Mouse (Mus musculus): ENCODE measurements around the gene Slc23a2. TPM values are rescaled to one million over a fixed set of nuclear protein-coding genes. Genes with fewer than 3 reads are reported as not detected.
A peak's percentile ranks its signal among the peaks of the same experiment; 100 is the strongest.

The Slc23a2 gene
- polyA plus RNA-seq, 1 experiment from 2014 or later: 7.8 TPM

DNA sequence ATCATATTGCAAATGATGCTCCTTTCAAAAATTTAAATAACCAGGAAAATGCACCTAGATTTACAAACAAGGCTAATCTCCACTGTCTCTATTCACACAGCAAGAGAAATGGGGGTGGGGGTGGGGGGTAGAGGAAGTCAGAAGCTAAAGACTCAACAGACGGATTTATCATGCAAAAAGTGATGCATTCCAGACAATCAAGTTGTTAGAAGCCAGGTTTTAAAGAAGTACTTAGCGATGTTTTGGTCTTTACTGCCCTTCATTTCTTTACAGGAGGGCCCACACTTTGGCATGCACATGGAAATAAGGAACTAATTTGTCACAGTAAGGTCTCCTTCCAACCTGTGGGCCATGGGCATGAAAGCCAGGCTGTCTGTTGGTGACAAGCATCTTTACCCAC, 11.5 kb downstream of the Slc23a2 start:
- Histone ChIP-seq H3K27ac (no peak overlapping the region), H3K9ac (no peak overlapping the region), H3K4me2 (no peak overlapping the region), H3K4me1 (replicated peaks) (peaks cover 27% of the 10 kb centered on the region), H3K9me3 (replicated peaks) (no peaks in the 10 kb centered on the region), H3K4me3 (no peak overlapping the region), H3K36me3 (no peaks in the 10 kb centered on the region), H3K27me3 (no peaks in the 10 kb centered on the region)
- ATAC-seq (replicated peaks; ENCODE audit: insufficient number of reproducible peaks, insufficient read depth, low FRiP score, low read depth): no peak
- WGBS: 48% methylated on average over 2 of the region's 2 CpGs

DNA sequence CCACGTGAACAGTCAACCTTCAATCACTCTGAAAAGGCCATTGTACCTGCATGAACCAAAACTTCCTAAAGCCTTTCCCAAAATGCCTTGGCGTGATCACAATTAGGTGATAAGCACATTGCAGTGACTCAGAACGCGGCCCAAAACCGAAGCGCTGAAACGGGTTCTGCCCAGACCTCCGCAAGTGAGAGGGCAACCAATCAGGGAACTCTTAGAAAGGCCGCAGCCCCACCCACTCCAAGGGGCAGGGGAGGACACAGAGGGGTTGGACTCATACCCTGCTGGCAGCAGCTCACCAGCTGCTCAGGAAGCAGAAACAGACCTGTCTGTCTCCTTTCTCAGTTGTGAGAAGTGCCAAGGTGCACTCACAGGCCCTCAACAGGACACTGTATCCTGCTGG, 13.6 kb downstream of the Slc23a2 start:
- Histone ChIP-seq H3K36me3 (no peaks in the 10 kb centered on the region), H3K27ac (no peak overlapping the region), H3K4me2 (peak overlapping the region; percentile 58), H3K4me3 (peak overlapping the region; percentile 33), H3K9ac (no peak overlapping the region), H3K27me3 (no peaks in the 10 kb centered on the region), H3K9me3 (replicated peaks) (no peaks in the 10 kb centered on the region), H3K4me1 (replicated peaks) (peaks cover 27% of the 10 kb centered on the region)
- peak; percentile 74; the same call in 1 of the 2 replicates for ATAC-seq (replicated peaks; ENCODE audit: insufficient number of reproducible peaks, insufficient read depth, low FRiP score, low read depth)
- WGBS: 6% methylated on average over 9 of the region's 9 CpGs

DNA sequence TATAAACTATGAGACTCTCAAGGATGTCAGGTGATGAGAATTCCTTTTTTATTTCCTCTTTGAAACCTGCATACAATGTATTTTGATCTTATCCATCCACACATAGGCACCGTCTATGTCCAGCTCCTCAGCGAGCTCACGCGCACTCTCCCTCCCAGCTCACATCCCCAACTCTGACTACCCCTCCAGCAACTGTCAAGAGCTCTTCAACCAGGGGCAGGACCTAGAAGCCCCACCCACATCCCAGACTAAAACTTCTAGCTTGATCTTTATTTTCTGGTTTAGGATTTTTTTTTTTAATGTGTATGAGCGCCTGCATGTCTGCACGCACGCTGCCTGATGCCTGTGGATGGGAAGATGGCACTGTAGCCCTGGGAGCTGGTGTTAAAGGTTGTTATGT, 14.9 kb downstream of the Slc23a2 start:
- Histone ChIP-seq H3K9me3 (replicated peaks) (no peaks in the 10 kb centered on the region), H3K36me3 (no peaks in the 10 kb centered on the region), H3K27me3 (no peaks in the 10 kb centered on the region), H3K27ac (no peak overlapping the region), H3K4me3 (no peak overlapping the region), H3K9ac (no peak overlapping the region), H3K4me1 (replicated peaks) (peaks cover 25% of the 10 kb centered on the region), H3K4me2 (no peak overlapping the region)
- WGBS: 87% methylated on average over 7 of the region's 7 CpGs
- no peak for ATAC-seq (replicated peaks; ENCODE audit: insufficient number of reproducible peaks, insufficient read depth, low FRiP score, low read depth)

DNA sequence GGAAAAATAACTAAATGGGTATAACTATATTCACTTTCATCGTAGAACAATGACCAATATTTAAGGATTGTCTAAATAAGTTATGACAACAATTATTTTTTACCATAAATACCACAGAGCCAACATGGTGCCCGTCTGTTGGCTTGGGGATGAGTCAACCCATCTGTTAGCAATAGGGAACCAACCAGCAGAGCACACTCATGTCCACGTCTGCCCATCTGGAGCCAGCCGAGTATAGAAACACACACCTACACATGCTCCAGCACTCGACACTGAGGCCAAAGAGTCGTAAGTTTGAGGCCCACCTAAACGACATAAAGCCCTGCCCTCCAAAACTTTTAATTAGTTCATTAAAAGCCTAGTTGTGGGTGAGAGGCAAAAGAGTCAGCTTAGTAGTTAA, 15.7 kb downstream of the Slc23a2 start:
- WGBS: 93% methylated on average over 7 of the region's 7 CpGs
- H3K27ac ChIP-seq: no peak overlapping the region
- no peak overlapping the region for H3K9ac ChIP-seq
- no peaks in the 10 kb centered on the region for H3K9me3 ChIP-seq (replicated peaks)
- peaks cover 18% of the 10 kb centered on the region for H3K4me1 ChIP-seq (replicated peaks)
- H3K27me3 ChIP-seq: no peaks in the 10 kb centered on the region
- no peak overlapping the region for H3K4me3 ChIP-seq
- ATAC-seq (replicated peaks; ENCODE audit: insufficient number of reproducible peaks, insufficient read depth, low FRiP score, low read depth): no peak
- H3K4me2 ChIP-seq: no peak overlapping the region
- H3K36me3 ChIP-seq: no peaks in the 10 kb centered on the region

DNA sequence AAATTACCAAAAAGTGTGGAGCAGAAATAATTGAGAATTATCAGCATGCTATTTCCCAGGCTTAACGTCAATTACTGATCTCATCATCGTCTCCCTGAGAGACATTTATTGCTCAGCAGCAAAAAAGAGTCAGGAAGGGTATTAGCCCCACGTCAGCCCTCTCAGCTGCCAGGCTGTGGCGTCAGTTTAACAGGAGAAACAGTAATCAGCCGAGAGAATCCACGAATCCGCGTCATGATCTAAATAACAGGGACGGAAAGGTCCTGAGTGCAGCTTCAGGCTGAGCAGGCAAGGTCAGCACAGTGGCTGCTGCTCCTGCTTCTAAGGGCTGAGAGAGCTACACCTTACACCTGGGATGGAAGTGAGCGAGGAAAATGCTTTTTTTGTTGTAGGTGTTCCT, 17.0 kb downstream of the Slc23a2 start:
- H3K9me3 ChIP-seq (replicated peaks): no peaks in the 10 kb centered on the region
- H3K36me3 ChIP-seq: no peaks in the 10 kb centered on the region
- H3K4me2 ChIP-seq: no peak overlapping the region
- no peak overlapping the region for H3K9ac ChIP-seq
- H3K4me3 ChIP-seq: no peak overlapping the region
- no peaks in the 10 kb centered on the region for H3K27me3 ChIP-seq
- H3K4me1 ChIP-seq (replicated peaks): peaks cover 10% of the 10 kb centered on the region
- no peak overlapping the region for H3K27ac ChIP-seq
- 66% methylated on average over 10 of the region's 10 CpGs for WGBS
- ATAC-seq (replicated peaks; ENCODE audit: insufficient number of reproducible peaks, insufficient read depth, low FRiP score, low read depth): no peak

- Histone ChIP-seq H3K4me1 (replicated peaks) (peaks cover 3% of the 10 kb centered on the region), H3K4me3 (no peak overlapping the region), H3K4me2 (no peak overlapping the region), H3K9me3 (replicated peaks) (no peaks in the 10 kb centered on the region), H3K9ac (no peak overlapping the region), H3K27me3 (no peaks in the 10 kb centered on the region), H3K36me3 (no peaks in the 10 kb centered on the region), H3K27ac (no peak overlapping the region)
- ATAC-seq (replicated peaks; ENCODE audit: insufficient number of reproducible peaks, insufficient read depth, low FRiP score, low read depth): no peak
- WGBS: 92% methylated on average over 1 of the region's 1 CpGs
Measured at GRCm38 (mm10) chr2:132126292-132126691, 18.6 kb downstream of the Slc23a2 start.

- ATAC-seq (replicated peaks; ENCODE audit: insufficient number of reproducible peaks, insufficient read depth, low FRiP score, low read depth): no peak
- 89% methylated on average over 4 of the region's 4 CpGs for WGBS
Measured at GRCm38 (mm10) chr2:132123063-132123462, 21.8 kb downstream of the Slc23a2 start.

GRCm38 (mm10) chr2:132121050-132121449, 23.9 kb downstream of the Slc23a2 start:
- no peak for ATAC-seq (replicated peaks; ENCODE audit: insufficient number of reproducible peaks, insufficient read depth, low FRiP score, low read depth)
- Histone ChIP-seq H3K9me3 (replicated peaks) (no peaks in the 10 kb centered on the region), H3K27ac (no peak overlapping the region), H3K9ac (no peak overlapping the region), H3K4me2 (no peak overlapping the region), H3K27me3 (no peaks in the 10 kb centered on the region), H3K36me3 (no peaks in the 10 kb centered on the region), H3K4me3 (no peak overlapping the region), H3K4me1 (replicated peaks) (no peaks in the 10 kb centered on the region)
- WGBS: 85% methylated on average over 3 of the region's 3 CpGs

More at GRCm38 (mm10) chr2:132123063-132123462, 21.8 kb downstream of the Slc23a2 start:
- Histone ChIP-seq H3K36me3 (no peaks in the 10 kb centered on the region), H3K27me3 (no peaks in the 10 kb centered on the region), H3K4me1 (replicated peaks) (no peaks in the 10 kb centered on the region), H3K4me2 (no peak overlapping the region), H3K9ac (no peak overlapping the region), H3K27ac (no peak overlapping the region), H3K4me3 (no peak overlapping the region), H3K9me3 (replicated peaks) (no peaks in the 10 kb centered on the region)

DNA sequence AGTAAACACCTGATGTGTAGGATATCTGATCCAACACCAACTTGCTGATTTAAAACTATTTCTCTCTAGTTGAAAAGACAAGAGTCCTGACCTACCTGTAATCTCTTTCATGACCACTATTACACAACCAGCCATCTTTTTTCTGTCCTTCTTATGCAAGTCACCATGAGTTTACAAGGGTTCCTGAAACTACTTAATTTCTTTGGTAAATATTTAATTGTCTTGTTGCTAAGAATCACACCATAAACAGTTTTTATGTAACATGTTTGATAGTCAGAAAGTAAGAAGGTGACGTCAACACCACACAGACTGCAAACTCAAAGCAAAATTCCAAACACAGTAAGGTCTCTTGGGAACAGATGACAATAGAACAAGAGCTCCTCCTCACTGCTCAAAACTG, 26.3 kb downstream of the Slc23a2 start:
- H3K27ac ChIP-seq: no peak overlapping the region
- no peak overlapping the region for H3K4me3 ChIP-seq
- ATAC-seq (replicated peaks; ENCODE audit: insufficient number of reproducible peaks, insufficient read depth, low FRiP score, low read depth): no peak
- peaks cover 3% of the 10 kb centered on the region for H3K4me1 ChIP-seq (replicated peaks)
- H3K27me3 ChIP-seq: no peaks in the 10 kb centered on the region
- H3K9ac ChIP-seq: no peak overlapping the region
- no peak overlapping the region for H3K4me2 ChIP-seq
- no peaks in the 10 kb centered on the region for H3K36me3 ChIP-seq
- H3K9me3 ChIP-seq (replicated peaks): no peaks in the 10 kb centered on the region
- WGBS: 80% methylated on average over 1 of the region's 1 CpGs

- 89% methylated on average over 5 of the region's 5 CpGs for WGBS
- no peaks in the 10 kb centered on the region for H3K27me3 ChIP-seq
- H3K4me3 ChIP-seq: no peak overlapping the region
- no peak overlapping the region for H3K27ac ChIP-seq
- ATAC-seq (replicated peaks; ENCODE audit: insufficient number of reproducible peaks, insufficient read depth, low FRiP score, low read depth): no peak
- no peak overlapping the region for H3K4me2 ChIP-seq
- H3K9me3 ChIP-seq (replicated peaks): no peaks in the 10 kb centered on the region
- peaks cover 15% of the 10 kb centered on the region for H3K4me1 ChIP-seq (replicated peaks)
- no peaks in the 10 kb centered on the region for H3K36me3 ChIP-seq
- no peak overlapping the region for H3K9ac ChIP-seq
Measured at GRCm38 (mm10) chr2:132115936-132116335, 29.0 kb downstream of the Slc23a2 start.

GRCm38 (mm10) chr2:132115344-132115743, 29.6 kb downstream of the Slc23a2 start:
- 64% methylated on average over 6 of the region's 6 CpGs for WGBS
- Histone ChIP-seq H3K9ac (no peak overlapping the region), H3K4me1 (replicated peaks) (peaks cover 19% of the 10 kb centered on the region), H3K9me3 (replicated peaks) (no peaks in the 10 kb centered on the region), H3K27me3 (no peaks in the 10 kb centered on the region), H3K4me2 (no peak overlapping the region), H3K36me3 (no peaks in the 10 kb centered on the region), H3K4me3 (no peak overlapping the region), H3K27ac (no peak overlapping the region)
- no peak for ATAC-seq (replicated peaks; ENCODE audit: insufficient number of reproducible peaks, insufficient read depth, low FRiP score, low read depth)

DNA sequence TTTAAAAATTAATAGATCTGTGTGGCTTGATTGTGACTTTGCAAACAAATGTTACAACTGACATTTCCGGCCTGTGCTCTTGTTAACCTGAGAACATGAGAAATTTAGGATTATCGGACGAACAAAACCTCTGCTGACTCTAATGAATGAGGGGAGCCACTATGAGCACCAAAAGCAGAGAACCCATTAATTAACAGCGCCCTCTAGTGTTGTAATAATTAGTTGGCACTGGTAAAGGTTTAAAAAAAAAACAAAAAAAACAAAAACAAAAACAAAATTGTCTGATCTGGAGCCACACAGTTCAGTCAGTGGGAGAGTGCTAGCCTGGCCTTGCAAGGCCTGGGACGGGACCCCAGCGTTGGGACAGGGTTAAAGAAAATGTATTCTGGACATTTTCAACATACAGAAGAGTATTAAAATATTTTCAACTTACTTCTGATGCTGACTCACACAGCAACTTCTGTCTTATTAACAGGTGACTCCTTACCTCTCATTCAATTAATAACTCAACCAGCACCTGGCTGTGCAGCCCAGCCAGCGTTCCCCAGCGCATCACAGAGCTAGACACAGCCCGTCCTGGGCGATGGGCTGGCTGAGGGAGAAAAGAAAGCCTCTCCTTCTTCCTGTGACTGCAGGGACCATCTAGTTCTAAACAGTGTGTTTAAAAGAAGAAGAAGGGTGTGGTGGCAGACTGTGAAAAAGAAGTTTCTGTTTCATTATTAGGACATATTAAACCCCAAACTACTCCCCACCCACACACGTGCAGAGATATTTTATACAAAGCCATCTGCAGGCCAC, 30.7 kb downstream of the Slc23a2 start:
- no peak overlapping the region for H3K27ac ChIP-seq
- 59% methylated on average over 11 of the region's 11 CpGs for WGBS
- no peak overlapping the region for H3K4me3 ChIP-seq
- peaks cover 19% of the 10 kb centered on the region for H3K4me1 ChIP-seq (replicated peaks)
- H3K36me3 ChIP-seq: no peaks in the 10 kb centered on the region
- no peak overlapping the region for H3K4me2 ChIP-seq
- H3K9ac ChIP-seq: no peak overlapping the region
- H3K27me3 ChIP-seq: no peaks in the 10 kb centered on the region
- no peaks in the 10 kb centered on the region for H3K9me3 ChIP-seq (replicated peaks)
- no peak for ATAC-seq (replicated peaks; ENCODE audit: insufficient number of reproducible peaks, insufficient read depth, low FRiP score, low read depth)

Measured in heart, embryonic 15.5 days (tissue).